Mouse (Mus musculus) stomach, postnatal 0 days (tissue): ENCODE results near the gene Hyal1. TPM values are rescaled to one million over a fixed set of nuclear protein-coding genes. Genes with fewer than 3 reads are reported as not detected.

Experiments
- ATAC-seq: fragments of 200-750 bp; cut with Nextera tagmentation; 2 replicates; pipeline ENCODE4 v1.8.0; 2017; ENCODE audit not compliant: low FRiP score, low TSS enrichment
- DNase-seq: peaks from one replicate; pipeline ENCODE4 v3.0.0-alpha.2; 2016; ENCODE audit warnings: low spot score
- H3K27ac ChIP-seq: fragments of 300-500 bp; sonication (generic); replicated peaks from 2 replicates; pipeline ENCODE4 v1.5.1; 2014; ENCODE audit warnings: mild to moderate bottlenecking, control low read depth
- H3K27me3 ChIP-seq: fragments of 300-500 bp; sonication (generic); 2 replicates; pipeline ENCODE4 v1.6.1; 2014; ENCODE audit warnings: low read length; ENCODE audit not compliant: control insufficient read depth, insufficient read depth
- H3K36me3 ChIP-seq: fragments of 300-500 bp; sonication (generic); 2 replicates; pipeline ENCODE4 v1.6.1; 2014; ENCODE audit warnings: low read length, mixed read lengths; ENCODE audit not compliant: control insufficient read depth, insufficient read depth
- H3K4me1 ChIP-seq: fragments of 300-500 bp; sonication (generic); replicated peaks from 2 replicates; pipeline ENCODE4 v1.6.1; 2014; ENCODE audit warnings: antibody characterized with exemption; ENCODE audit not compliant: control insufficient read depth, insufficient read depth
- H3K4me2 ChIP-seq: fragments of 300-500 bp; sonication (generic); replicated peaks from 2 replicates; pipeline ENCODE4 v1.6.1; 2014; ENCODE audit warnings: low read depth, mild to moderate bottlenecking, control low read depth, moderate library complexity
- H3K4me3 ChIP-seq: fragments of 300-500 bp; sonication (generic); 2 replicates; pipeline ENCODE4 v1.5.1; 2014; ENCODE audit warnings: low read depth, low read length, control low read depth
- H3K9ac ChIP-seq: fragments of 300-500 bp; sonication (generic); 2 replicates; pipeline ENCODE4 v1.6.1; 2014; ENCODE audit warnings: mild to moderate bottlenecking, low read length, control low read depth, mixed read lengths
- H3K9me3 ChIP-seq: fragments of 300-500 bp; sonication (generic); 2 replicates; pipeline ENCODE4 v1.6.1; 2016; ENCODE audit warnings: low read length; ENCODE audit not compliant: control insufficient read depth
- CTCF ChIP-seq: IDR thresholded peaks from 2 replicates; pipeline ENCODE4 v1.5.1; 2016; ENCODE audit warnings: antibody characterized with exemption, low read depth, mild to moderate bottlenecking, moderate library complexity
- EP300 ChIP-seq: optimal IDR thresholded peaks from 2 replicates; pipeline ENCODE3; 2016; ENCODE audit warnings: antibody characterized with exemption
- WGBS: fragments of 180-500 bp; shearing (Covaris S2); extraction: QIAGEN DNeasy Blood & Tissue Kit; methylation state at CpG from one replicate; pipeline ENCODE4 v1.1.7; 2014; 5-methylcytosine and 5-hydroxymethylcytosine counted together
- polyA plus RNA-seq: library from polyadenylated mRNA; unstranded; fragments of >200 nt; fragmentation: Nextera tagmentation; extraction: Ambion mirVana; gene quantifications from 2 replicates; pipeline ENCODE4 v1.2.1, GENCODE M21; 2015

Hyal1 gene
- polyA plus RNA-seq, 1 experiment from 2014 or later: 7.2 TPM

DNA sequence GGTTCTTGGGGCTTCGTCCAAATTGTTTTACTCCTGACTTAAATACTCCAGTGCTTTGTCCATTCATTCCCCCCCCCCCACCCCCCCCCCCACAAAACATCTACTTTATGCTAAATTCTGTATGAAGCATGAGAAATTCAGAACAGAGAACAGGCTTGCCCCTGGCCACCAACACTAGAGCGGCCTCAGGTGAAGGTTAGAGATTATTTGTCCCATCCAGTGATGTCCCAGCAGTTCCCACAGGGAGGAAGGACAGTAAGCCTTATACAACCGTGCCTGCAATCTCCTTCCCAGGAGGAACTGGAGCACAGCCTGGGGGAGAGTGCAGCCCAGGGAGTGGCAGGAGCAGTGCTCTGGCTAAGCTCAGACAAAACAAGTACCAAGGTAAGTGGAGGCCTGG, 1.9 kb downstream of the Hyal1 start, which contains the start of gene Naa80:
TSS of gene Naa80 (plus strand) at position 301 of the 400 bp plus-strand sequence.
- Histone ChIP-seq H3K4me2 (peak within 1 kb of the TSS; percentile 69), H3K27me3 (no peaks in the 10 kb centered on the region), H3K36me3 (no peaks in the 10 kb centered on the region), H3K4me3 (peak within 1 kb of the TSS; percentile 17), H3K27ac (peak within 1 kb of the TSS; percentile 96), H3K4me1 (peaks cover 8% of the 10 kb centered on the region), H3K9me3 (no peaks in the 10 kb centered on the region), H3K9ac (peak within 1 kb of the TSS; percentile 23)
- 65% methylated on average over 3 of the region's 3 CpGs for WGBS
- ATAC-seq: no peak
- no peak for TF ChIP-seq EP300
- no peak for TF ChIP-seq CTCF
- no peak for DNase-seq

DNA sequence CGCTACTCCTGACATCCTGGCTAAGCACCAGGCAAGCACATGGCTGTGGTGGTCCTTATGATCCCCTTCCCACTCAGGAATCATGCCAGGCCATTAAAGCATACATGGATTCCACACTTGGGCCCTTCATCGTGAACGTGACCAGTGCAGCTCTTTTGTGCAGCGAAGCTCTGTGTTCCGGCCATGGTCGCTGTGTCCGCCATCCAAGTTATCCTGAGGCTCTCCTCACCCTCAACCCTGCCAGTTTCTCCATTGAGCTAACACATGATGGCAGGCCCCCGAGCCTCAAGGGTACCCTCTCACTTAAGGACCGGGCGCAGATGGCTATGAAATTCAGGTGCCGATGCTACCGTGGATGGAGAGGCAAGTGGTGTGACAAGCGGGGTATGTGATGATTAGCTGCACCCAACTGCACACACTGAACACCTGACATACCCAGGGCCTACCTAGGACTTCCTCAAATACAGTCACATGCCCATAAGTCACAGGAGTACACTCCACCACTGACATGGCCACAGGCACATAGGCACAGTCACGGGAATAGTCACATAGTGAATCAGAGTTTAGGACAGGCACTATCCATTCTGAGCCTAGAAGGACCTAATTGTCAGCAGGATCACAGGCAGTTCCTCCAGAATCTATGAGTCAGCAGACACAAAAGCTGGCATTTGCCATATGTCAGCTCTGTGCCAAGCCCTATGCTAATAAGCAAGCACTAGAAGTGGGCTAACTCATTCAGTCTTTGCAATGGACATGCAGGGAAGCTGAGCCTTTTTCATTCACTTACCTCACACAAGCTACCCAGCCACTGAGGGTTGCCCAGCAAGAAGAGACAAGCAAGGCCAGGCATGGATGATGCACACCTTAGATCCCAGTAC, 2.5 kb downstream of the Hyal1 start:
- Histone ChIP-seq H3K27ac (peak overlapping the region; percentile 96), H3K4me3 (no peak overlapping the region), H3K4me1 (peaks cover 8% of the 10 kb centered on the region), H3K9ac (peak overlapping the region; percentile 23), H3K27me3 (no peaks in the 10 kb centered on the region), H3K36me3 (no peaks in the 10 kb centered on the region), H3K9me3 (no peaks in the 10 kb centered on the region), H3K4me2 (no peak overlapping the region)
- TF ChIP-seq CTCF (no peak), EP300 (no peak)
- ATAC-seq (no peak), DNase-seq (no peak)
- 91% methylated on average over 14 of the region's 14 CpGs for WGBS

DNA sequence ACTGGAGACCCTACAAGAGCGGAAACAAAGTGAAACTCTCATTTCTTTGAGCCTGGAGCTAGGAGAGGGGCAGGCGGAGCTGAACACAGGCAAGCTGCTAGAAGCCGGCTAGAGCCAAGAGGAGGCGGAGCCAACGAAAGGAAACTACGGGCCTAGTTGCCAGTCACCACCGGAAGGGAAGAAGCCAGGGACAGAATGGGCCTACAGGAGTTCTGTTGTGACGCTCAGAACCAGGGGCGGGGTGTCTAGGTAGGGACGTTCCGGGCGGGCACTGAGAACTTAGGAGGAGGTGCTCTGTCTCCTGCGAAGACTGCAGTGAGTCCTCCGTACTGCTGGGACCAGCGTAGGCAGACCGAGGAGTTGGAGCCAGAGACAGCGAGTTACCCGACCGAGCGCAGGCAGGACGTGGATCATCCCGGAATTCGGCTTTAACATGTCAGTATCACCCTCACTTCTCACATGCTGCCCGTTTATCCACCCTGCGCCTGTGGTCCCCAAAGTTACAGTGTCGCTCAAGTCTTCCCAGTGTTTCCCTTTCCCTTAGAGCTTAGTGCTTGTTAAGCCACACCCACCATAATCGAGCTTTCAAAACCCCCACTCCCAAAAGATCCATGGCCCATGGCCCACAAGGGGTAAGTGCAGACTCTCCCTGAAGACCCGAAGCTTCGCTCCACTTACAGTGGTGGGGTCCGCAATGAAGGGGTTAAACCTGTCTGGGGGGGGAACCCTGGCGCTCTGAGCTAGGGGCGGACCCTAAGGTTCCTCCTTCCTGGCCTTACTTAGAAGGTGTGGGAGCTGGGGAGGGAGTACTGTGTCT, 4.0 kb downstream of the Hyal1 start, which contains the start of gene Hyal3:
TSS of gene Hyal3 (plus strand) at position 318 of the 817 bp plus-strand sequence.
- Histone ChIP-seq H3K4me1 (peaks cover 8% of the 10 kb centered on the region), H3K4me2 (peak within 1 kb of the TSS; percentile 92), H3K27me3 (no peaks in the 10 kb centered on the region), H3K9me3 (no peaks in the 10 kb centered on the region), H3K36me3 (no peaks in the 10 kb centered on the region), H3K9ac (peak within 1 kb of the TSS; percentile 77), H3K27ac (peak within 1 kb of the TSS; percentile 96), H3K4me3 (peak within 1 kb of the TSS; percentile 60)
- ATAC-seq (peak; percentile 75), DNase-seq (peak; percentile 92)
- 1% methylated on average over 32 of the region's 32 CpGs for WGBS
- peak; percentile 2; the same call in 1 of the 2 replicates for TF ChIP-seq CTCF
- TF ChIP-seq EP300: no peak

DNA sequence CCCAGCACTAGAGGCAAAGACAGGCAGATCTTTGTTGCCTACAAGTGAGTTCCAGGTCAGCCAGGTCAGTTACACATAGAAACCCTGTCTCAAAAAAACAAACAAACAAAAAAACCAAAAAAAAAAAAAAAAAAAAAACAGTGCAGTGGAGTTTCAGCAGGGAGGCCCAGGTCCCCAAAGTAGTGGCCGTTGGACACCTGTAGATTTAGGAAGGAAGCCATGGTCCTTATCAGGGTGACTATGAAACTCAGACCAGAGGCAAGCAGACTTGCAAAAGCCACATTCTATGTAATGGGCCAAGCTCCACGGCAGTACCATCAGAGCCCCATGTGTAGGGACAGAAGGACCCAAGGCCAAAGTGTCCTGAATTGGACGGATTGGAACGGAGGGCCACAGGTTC, 4.9 kb downstream of the Hyal1 start:
- TF ChIP-seq EP300: no peak
- no peaks in the 10 kb centered on the region for H3K27me3 ChIP-seq
- H3K4me2 ChIP-seq: peak overlapping the region; percentile 92
- peak overlapping the region; percentile 60 for H3K4me3 ChIP-seq
- DNase-seq (no peak), ATAC-seq (no peak)
- peak overlapping the region; percentile 77 for H3K9ac ChIP-seq
- no peaks in the 10 kb centered on the region for H3K36me3 ChIP-seq
- WGBS: 59% methylated on average over 4 of the region's 4 CpGs
- H3K4me1 ChIP-seq: peaks cover 5% of the 10 kb centered on the region; the same call in 1 of the 2 replicates
- no peaks in the 10 kb centered on the region for H3K9me3 ChIP-seq
- peak overlapping the region; percentile 96 for H3K27ac ChIP-seq

DNA sequence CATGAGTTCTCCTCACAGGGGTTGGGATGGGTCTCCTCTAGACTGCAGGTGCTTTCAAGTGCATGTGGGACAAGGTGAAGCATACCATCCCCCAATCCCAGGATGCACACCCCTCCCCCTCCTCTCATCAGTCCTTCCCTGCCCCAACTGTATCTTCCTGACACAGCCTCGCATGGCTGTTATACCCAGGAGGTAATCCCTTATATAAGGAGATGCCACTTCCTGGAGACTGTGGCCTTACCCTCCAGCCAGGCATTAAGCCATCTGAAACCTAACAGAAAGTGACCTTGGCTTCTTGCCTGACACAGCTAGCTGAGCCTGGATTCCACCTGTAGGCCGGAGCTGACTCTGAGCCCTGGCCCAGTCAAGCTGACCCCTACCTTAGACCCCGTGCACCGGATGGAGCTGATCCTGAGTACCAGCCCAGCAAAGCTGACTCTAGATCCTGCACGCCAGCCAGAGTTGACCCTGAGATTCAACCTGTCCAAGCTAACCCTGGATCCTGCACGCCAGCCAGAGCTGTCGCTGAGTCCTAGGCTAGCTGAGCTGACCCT, 5.9 kb downstream of the Hyal1 start:
- H3K9me3 ChIP-seq: no peaks in the 10 kb centered on the region
- peaks cover 5% of the 10 kb centered on the region; the same call in 1 of the 2 replicates for H3K4me1 ChIP-seq
- DNase-seq (no peak), ATAC-seq (no peak)
- H3K4me3 ChIP-seq: no peak overlapping the region
- 0 out of 2 replicates have a peak overlapping the region, but pooled peaks have one; percentile 24 for H3K27ac ChIP-seq
- no peaks in the 10 kb centered on the region for H3K27me3 ChIP-seq
- no peaks in the 10 kb centered on the region for H3K36me3 ChIP-seq
- WGBS: 89% methylated on average over 7 of the region's 7 CpGs
- H3K4me2 ChIP-seq: no peak overlapping the region
- no peak for TF ChIP-seq CTCF
- no peak for TF ChIP-seq EP300
- no peak overlapping the region for H3K9ac ChIP-seq
